Mouse (Mus musculus): ENCODE results near the gene Fbxl19. TPM values are rescaled to one million over a fixed set of nuclear protein-coding genes. Genes with fewer than 3 reads are reported as not detected.

Gene Fbxl19
- total RNA-seq (2021): 18.3 and 18.5 TPM in 2 replicates
- long read RNA-seq, partial matches to known transcripts: 4 of 5 reads
- long read RNA-seq, other reads (novel, unspliced or antisense): 1 of 5 reads

- DNase-seq: peak; percentile 81
Observed at GRCm38 (mm10) chr7:127744366-127745045, at the start of gene Fbxl19. Gene Fbxl19, plus strand, starts transcription at chr7:127744543.

- no peak for DNase-seq
Observed at GRCm38 (mm10) chr7:127698986-127699385, 45.4 kb upstream of the Fbxl19 start.

DNA sequence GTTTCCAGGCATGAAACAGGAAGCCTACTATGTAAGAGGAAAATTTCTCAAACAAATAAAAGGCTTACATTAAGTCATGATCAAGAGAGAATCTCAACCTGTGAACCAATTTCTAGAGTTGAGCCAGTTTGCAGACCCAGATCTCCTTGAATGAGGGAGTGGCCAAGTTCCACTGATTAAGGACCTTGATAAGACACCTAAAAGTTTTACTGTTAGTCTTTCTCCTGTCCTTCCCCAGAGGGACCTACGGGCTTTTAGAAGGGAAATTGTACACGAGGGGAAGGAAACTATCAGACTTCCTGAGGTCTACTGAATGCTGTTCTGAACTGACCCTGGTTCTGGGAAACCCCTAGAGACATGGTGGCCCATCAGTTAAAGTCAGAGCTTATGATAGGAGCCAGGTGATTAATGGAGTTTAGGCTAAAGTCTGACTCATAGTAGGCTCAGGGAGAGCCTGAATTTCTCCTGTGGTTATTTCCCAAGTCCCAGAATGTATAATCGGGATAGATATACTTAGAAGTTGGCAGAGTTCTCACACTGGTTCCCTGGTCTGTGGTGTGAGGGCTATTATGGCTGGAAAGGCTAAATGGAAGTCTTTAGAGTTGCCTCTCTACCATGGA, 43.5 kb upstream of the Fbxl19 start:
- no peak for DNase-seq

- no peak for DNase-seq
Observed at GRCm38 (mm10) chr7:127703561-127704178, 40.7 kb upstream of the Fbxl19 start.

GRCm38 (mm10) chr7:127704598-127704997, 39.7 kb upstream of the Fbxl19 start:
- no peak for DNase-seq

DNA sequence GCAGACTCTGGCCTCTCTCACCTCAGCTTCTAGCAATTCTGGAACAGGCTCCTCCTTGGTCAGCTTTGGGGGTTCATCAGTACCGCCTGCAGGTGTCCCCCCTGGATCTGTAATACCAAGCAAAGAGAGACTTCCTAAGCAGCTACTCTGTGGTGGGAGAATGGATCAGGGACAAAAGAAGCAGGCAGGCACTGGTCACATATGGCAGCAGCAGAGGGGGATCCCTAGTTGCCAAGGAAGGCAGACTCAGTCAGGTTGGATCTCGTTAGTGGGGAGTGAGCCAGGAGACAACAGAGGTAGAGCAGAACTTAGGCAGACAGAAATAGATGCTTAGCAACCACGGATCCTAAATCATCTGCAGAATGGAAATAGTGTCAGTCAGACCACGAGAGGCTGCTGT, 38.6 kb upstream of the Fbxl19 start:
- no peak for DNase-seq

DNA sequence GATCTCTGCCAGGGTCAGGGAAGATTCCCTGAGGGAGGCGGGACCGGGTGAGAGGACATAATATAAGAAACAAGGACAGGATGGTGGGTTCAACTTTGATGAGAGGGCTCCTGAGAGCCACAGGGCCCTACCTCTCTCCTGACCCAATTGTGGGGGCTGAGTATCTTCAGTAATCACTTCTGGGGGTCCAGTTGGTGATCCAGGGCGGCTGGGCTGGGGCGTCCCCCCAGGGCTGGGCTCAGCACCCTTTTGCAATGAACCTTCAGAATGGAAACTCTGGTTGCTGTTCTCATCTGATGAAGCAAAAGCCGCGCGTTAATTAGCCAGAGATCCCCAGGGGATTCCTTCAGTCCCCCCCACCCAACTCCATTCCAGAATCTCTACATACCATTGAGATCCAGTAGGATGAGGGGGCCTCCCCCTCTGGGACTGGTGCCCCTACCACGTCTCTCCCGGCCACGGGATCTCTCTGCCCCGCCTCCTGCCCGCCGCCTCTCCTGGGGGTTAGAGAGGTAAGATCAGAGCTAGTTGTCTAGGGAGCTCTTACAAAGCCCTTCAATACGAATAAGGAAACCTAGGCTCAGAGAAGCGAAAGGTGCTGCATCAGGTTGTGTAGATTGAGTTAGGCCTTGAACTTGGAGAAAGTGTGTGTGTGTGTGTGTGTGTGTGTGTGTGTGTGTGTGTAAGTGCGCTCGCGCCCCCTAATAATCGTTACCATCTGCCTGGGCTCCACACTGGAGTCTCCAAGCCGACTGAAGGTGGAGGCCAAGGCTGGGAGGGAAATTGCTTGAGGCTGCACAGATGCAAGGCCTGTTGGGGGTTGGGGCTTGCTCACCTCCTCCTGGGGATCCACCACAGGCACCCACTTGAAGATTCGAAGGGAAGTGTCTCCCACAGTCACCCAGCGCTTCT, 37.0 kb upstream of the Fbxl19 start:
- peak; percentile 30 for DNase-seq

GRCm38 (mm10) chr7:127707957-127708206, 36.5 kb upstream of the Fbxl19 start:
- no peak for DNase-seq

DNA sequence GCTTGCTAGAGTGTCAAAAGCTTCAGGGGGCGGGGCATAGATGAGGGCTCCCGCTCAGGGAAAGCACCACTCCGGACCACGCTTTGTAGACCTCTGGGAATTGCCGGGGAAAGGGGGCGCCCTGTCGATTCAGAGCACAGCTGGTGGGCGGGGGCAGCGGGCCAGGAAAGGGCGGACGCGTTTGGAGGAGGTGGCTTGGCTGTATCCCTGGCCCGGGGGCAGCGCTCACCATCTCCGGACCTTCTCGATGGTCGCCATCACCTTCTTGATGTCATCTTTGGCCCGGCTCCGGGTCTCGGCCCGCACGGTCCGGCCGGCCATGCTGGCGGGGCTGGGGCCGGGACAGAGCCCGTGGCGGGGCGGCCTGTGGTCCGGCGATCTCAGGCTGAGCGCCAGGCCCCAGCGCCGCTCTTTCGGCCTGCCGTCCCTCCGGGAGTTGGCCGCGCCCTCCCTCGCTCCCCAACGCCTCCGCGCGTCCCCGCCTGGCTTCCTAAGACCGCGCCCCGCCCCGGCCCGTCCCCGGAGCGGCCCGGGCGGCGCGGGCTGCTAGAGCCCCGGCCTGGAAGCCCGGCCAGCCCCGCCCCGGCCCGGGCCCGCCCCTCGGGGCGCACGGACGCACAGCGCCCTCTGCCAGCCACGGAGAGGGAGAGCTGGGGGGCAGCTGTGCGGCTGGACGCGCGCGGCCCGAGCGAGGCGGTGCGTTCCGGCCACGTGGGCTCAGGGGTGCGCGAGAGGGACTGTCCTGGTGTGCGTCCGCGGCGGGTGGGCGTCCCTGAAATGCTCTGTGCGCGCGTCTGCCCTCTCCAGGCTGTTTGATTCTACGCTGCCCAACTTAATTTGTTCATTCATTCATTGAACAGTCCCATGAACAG, 35.9 kb upstream of the Fbxl19 start, which contains the start of gene Bcl7c:
TSS of gene Bcl7c (minus strand) at position 727 of the 872 bp plus-strand sequence.
- peak; percentile 91 for DNase-seq

DNA sequence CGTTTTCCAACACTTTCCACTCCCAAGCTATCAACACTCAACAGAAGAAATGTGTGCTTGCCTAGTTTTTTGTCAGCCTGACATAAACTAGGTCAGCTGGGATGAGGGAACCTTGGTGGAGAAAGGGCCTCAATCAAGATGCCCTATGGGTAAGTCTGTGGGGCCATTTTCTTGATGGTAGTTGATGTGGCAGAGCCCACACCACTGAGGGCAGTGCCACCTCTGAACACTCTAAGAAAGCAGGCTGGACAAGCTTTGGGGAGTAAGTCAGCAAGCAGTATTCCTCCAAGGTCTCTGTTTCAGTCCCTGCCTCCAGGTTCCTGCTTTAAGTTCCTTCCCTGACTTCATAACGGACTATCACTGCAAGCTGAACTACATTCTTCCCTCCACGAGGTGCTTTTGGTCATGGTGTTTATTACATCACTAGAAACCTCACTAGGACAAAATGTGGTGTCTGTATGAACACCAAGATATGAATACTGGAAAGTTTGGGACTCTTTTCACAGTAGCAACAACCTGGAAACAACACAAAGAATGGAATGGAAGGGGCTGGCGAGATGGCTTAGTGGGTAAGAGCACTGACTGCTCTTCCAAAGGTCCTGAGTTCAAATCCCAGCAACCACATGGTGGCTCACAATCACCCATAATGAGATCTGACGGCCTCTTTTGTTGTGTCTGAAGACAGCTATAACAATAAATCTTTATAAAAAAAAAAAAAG, 34.9 kb upstream of the Fbxl19 start:
- no peak for DNase-seq

GRCm38 (mm10) chr7:127711031-127711430, 33.3 kb upstream of the Fbxl19 start:
- no peak for DNase-seq

GRCm38 (mm10) chr7:127711456-127711855, 32.9 kb upstream of the Fbxl19 start:
- no peak for DNase-seq

GRCm38 (mm10) chr7:127712461-127713385, 31.6 kb upstream of the Fbxl19 start, which contains the start of gene Ctf1:
Gene Ctf1, plus strand, starts transcription at chr7:127712736.
- peak; percentile 71 for DNase-seq

DNA sequence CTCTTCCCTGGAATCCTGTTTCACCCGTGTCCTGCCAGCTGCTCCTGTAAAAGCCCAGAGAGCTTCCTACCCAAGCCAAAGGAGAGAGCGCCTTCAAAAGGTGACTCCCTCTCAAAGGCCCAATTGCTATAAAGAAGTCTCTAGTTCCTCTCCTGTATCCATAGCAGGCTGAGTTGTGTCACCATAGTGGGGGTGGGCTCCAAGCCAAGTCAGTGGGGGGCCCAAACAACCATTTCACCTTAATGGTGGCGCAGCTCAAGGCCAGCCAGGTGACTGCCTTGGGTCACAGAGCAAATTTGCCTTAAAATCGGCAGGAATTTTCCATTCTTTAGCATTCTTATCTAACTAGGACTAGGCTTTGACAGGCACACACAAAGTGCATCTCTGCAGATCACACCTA, 29.5 kb upstream of the Fbxl19 start:
- no peak for DNase-seq

DNA sequence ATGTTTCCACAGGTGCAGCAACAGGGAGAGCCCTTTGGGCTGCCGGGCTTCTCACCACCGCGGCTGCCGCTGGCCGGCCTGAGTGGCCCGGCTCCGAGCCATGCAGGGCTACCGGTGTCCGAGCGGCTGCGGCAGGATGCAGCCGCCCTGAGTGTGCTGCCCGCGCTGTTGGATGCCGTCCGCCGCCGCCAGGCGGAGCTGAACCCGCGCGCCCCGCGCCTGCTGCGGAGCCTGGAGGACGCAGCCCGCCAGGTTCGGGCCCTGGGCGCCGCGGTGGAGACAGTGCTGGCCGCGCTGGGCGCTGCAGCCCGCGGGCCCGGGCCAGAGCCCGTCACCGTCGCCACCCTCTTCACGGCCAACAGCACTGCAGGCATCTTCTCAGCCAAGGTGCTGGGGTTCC, 27.4 kb upstream of the Fbxl19 start:
- peak; percentile 79 for DNase-seq

GRCm38 (mm10) chr7:127718339-127718738, 26.0 kb upstream of the Fbxl19 start:
- DNase-seq: no peak

- no peak for DNase-seq
Observed at GRCm38 (mm10) chr7:127719258-127719657, 25.1 kb upstream of the Fbxl19 start.

DNA sequence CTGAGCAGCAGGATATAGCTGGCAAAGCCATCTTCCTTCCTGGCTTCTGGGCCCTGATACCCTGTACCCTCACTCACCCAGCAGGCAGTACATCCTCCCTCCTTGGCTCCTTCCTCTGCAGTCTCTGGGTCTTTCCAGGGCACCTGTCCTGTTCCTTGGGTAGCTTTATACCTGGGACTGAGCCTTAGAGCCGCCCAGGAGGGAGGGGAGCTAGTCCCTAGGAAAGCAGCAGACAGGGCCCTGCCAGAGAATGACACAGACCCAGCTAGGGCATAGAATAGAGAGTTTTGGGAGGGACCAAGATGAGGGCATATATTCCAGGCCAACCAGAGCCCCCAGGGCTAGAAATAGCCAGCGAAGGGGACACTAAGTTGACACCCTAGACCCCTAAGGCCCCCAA, 18.9 kb upstream of the Fbxl19 start:
- no peak for DNase-seq

DNA sequence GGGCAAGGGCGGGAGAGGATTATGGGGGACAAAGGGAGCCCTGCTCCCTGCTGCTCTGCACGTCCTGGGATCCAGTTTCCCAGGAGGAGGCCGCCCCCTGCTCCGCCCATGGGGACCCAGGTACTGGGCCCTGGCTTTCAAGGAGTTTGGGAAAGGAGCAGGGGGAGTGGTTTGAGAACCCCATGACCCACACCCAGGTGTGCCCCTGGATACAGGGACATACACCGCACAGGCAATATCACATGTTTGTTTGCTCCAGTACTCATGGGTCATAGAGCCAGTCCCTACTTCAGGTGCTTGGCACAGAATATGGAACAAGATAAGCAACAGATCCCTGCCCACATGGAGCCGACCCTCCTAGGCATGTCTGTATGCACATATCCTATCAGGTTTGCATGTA, 18.4 kb upstream of the Fbxl19 start:
- DNase-seq: no peak

- DNase-seq: no peak
Observed at GRCm38 (mm10) chr7:127727898-127728297, 16.4 kb upstream of the Fbxl19 start.

All from adrenal gland, postnatal 25 days (tissue).